Mouse (Mus musculus) intestine, embryonic 16.5 days (tissue): ENCODE results near the gene Ccnk. TPM values are rescaled to one million over a fixed set of nuclear protein-coding genes. Genes with fewer than 3 reads are reported as not detected.

Source experiments
- ATAC-seq: fragments of 200-750 bp; cut with Nextera tagmentation; 2 replicates; pipeline ENCODE4 v1.8.0; 2017; ENCODE audit warnings: moderate TSS enrichment, moderate library complexity
- H3K27ac ChIP-seq: fragments of 300-500 bp; sonication (generic); 2 replicates; pipeline ENCODE4 v1.5.1; 2014; ENCODE audit warnings: mild to moderate bottlenecking, low read length
- H3K27me3 ChIP-seq: fragments of 300-500 bp; sonication (generic); replicated peaks from 2 replicates; pipeline ENCODE4 v1.6.1; 2014; ENCODE audit warnings: low read length, control low read depth, mixed read lengths; ENCODE audit not compliant: control insufficient read depth, insufficient read depth
- H3K36me3 ChIP-seq: fragments of 300-500 bp; sonication (generic); 2 replicates; pipeline ENCODE4 v1.6.1; 2014; ENCODE audit warnings: low read length, control low read depth; ENCODE audit not compliant: control insufficient read depth, insufficient read depth
- H3K4me1 ChIP-seq: fragments of 300-500 bp; sonication (generic); 2 replicates; pipeline ENCODE4 v1.6.1; 2014; ENCODE audit warnings: low read length, control low read depth, mixed read lengths; ENCODE audit not compliant: control insufficient read depth, insufficient read depth
- H3K4me2 ChIP-seq: fragments of 300-500 bp; sonication (generic); 2 replicates; pipeline ENCODE4 v1.6.1; 2014; ENCODE audit warnings: low read depth, low read length, control low read depth
- H3K4me3 ChIP-seq: fragments of 300-500 bp; sonication (generic); 2 replicates; pipeline ENCODE4 v1.5.1; 2014; ENCODE audit warnings: mild to moderate bottlenecking, low read length
- H3K9ac ChIP-seq: fragments of 300-500 bp; sonication (generic); 2 replicates; pipeline ENCODE4 v1.6.1; 2014; ENCODE audit warnings: low read depth, low read length
- H3K9me3 ChIP-seq: fragments of 300-500 bp; sonication (generic); 2 replicates; pipeline ENCODE4 v1.6.1; 2016; ENCODE audit warnings: low read length, control low read depth; ENCODE audit not compliant: control insufficient read depth
- WGBS: fragments of 180-500 bp; shearing (Covaris S2); extraction: QIAGEN DNeasy Blood & Tissue Kit; methylation state at CpG from one replicate; pipeline ENCODE4 v1.1.7; 2014; 5-methylcytosine and 5-hydroxymethylcytosine counted together
- polyA plus RNA-seq: library from polyadenylated mRNA; unstranded; fragments of >200 nt; fragmentation: Nextera tagmentation; extraction: Ambion mirVana; gene quantifications from 2 replicates; pipeline ENCODE4 v1.2.1, GENCODE M21; 2015

Gene Ccnk
- polyA plus RNA-seq, 1 experiment from 2014 or later = 1.9 TPM

DNA sequence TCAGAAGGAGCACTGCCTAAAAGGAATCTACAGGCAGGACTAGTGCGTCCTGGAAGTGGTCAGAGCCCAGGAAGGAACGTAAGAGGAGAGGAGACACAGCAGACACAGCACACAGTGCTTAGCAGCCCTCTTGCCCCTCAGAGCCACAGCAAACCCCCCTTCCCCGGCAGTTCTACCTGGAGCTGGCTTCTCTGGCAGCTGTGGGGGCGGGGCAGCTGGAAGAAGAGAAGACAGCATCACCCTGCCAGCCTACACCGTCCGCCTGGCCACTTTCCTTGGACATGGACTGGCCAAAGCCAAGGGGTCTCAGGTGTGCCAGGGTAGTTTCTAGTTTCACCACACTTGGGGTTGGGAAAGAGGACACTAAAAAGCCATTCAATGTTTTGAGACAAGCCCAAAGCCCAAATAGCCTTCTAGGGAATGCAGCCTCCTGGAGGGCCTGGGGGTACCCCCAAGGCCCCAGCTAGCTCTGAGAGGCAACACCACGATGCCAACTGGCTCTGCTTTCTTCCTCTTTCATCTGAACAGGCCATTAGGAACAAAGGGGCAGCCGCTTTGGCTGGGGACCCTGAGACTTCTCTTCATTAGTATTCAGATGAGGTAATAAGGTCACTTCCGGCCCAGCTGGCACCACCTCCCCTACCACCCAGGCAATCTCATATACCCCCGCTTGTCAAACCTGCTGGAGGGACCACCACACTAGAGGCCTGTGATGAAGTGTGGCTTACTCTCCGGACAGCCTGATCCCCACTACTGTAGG, 37.4 kb downstream of the Ccnk start:
- ATAC-seq = no peak
- Histone ChIP-seq H3K9ac (0 out of 2 replicates have a peak overlapping the region, but pooled peaks have one; percentile 10), H3K4me1 (peaks cover 46% of the 10 kb centered on the region), H3K9me3 (no peaks in the 10 kb centered on the region), H3K4me3 (no peak overlapping the region), H3K27ac (no peak overlapping the region), H3K4me2 (no peak overlapping the region), H3K36me3 (no peaks in the 10 kb centered on the region), H3K27me3 (no peaks in the 10 kb centered on the region)
- WGBS = 83% methylated on average over 11 of the region's 11 CpGs

DNA sequence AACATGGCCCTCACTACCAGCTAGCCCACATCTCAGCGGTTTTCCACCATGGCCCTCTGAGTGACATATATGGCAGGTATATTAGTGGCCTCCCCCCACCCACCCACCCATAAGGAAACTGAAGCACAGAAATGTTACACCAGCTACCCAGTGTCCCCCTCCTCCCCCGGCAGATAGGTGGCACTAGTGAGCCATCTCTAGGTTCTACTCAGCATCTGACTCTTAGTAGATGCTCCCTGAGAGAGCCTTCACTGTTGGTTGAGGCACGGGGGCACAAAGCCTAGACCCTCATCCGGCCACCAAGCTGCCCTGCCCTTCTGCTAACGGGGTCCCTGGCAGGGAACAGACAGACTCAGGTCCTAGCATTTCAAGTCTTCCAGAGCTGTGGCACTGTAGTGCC, 38.2 kb downstream of the Ccnk start:
- Histone ChIP-seq H3K4me3 (no peak overlapping the region), H3K36me3 (no peaks in the 10 kb centered on the region), H3K9me3 (no peaks in the 10 kb centered on the region), H3K27ac (no peak overlapping the region), H3K9ac (no peak overlapping the region), H3K4me1 (peaks cover 39% of the 10 kb centered on the region), H3K27me3 (no peaks in the 10 kb centered on the region), H3K4me2 (no peak overlapping the region)
- WGBS = 72% methylated on average over 5 of the region's 5 CpGs
- ATAC-seq = no peak

DNA sequence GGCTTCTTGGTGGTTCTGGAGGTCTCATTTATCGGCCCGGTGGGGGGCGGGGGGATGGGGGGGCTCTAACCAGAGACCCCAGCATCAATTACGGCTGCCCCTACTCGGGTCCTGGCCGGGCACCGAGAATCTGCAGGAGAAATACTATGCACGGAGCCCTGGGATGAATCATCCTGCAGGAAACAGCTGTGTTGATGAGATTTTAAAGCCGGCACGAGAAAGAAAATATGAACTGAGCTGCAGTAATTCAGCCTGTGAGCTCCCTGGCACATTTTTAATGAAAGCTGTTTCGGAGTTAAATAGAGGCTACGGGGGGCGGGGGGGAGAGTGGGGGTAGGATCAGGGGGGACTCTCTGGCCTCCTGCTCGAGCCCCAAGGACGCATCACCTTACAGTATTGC, 39.8 kb downstream of the Ccnk start:
- H3K4me1 ChIP-seq = peaks cover 38% of the 10 kb centered on the region
- 46% methylated on average over 15 of the region's 15 CpGs for WGBS
- H3K36me3 ChIP-seq = no peaks in the 10 kb centered on the region
- no peak overlapping the region for H3K4me2 ChIP-seq
- peak overlapping the region; percentile 44 for H3K27ac ChIP-seq
- H3K9me3 ChIP-seq = no peaks in the 10 kb centered on the region
- peak overlapping the region; percentile 57 for H3K9ac ChIP-seq
- H3K27me3 ChIP-seq = no peaks in the 10 kb centered on the region
- no peak for ATAC-seq
- H3K4me3 ChIP-seq = no peak overlapping the region

DNA sequence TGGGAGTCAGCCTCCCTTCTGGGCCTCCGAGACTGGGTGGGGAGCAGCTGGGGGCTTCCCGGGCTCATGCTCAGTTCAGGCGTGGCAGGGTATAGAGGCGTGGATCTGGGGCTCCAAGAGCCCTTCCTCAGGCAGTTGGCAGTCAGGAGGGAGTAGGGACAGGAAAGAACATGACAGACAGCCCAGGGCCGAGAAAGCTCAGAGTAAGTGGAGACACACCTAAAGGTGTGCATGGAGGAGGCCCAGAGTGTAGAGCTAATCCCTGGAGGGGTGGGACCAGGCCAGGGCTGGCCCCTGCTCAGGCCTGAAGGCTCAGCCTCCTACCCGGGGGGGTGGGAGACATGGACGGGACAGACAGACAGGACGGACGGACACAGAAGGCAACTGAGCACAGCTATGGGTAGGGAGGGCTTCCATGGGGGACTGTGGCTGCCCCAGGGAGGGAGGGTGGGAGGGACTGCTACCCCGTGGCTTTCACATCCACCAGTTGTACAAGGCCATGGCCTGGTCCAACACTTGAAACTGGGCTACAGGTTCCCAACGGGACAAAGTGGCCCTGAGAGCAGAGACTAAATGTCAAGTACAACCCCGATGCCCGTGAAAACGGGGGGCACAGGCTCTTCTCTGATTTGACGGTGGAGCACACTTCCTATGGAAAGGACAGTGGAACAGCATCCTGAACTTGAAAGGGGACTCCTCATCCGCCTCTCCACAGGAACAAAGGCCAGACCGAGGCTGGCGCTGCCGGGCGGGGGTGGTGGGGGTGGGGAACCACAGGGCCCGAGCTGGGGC, 40.6 kb downstream of the Ccnk start:
- 0 out of 2 replicates have a peak, but pooled peaks have one; percentile 9 for ATAC-seq
- 69% methylated on average over 21 of the region's 21 CpGs for WGBS
- H3K27me3 ChIP-seq = no peaks in the 10 kb centered on the region
- peak overlapping the region; percentile 57 for H3K9ac ChIP-seq
- H3K4me2 ChIP-seq = no peak overlapping the region
- H3K27ac ChIP-seq = peak overlapping the region; percentile 44
- H3K4me3 ChIP-seq = no peak overlapping the region
- no peaks in the 10 kb centered on the region for H3K36me3 ChIP-seq
- no peaks in the 10 kb centered on the region for H3K9me3 ChIP-seq
- peaks cover 38% of the 10 kb centered on the region for H3K4me1 ChIP-seq

DNA sequence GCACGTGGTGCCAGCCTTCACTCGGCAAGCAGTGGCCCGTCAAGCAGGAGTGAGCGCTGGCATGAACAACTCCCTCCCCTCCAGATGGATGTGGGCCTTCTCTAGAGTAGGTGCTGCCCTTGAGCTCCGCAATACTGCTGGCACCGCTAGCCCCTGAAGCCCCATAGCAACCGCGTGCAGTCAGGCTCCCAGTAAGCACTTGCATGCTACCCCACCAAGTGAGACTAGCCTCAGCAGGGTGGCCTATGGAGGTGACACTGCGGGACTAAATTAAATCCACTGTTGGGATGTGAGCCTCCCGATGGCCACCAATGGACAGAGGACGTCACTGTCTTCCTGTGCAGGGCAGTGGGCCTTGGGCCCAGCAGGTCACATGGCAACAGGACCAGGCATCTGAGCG, 41.2 kb downstream of the Ccnk start:
- Histone ChIP-seq H3K4me3 (no peak overlapping the region), H3K4me1 (peaks cover 38% of the 10 kb centered on the region), H3K27ac (no peak overlapping the region), H3K4me2 (no peak overlapping the region), H3K36me3 (no peaks in the 10 kb centered on the region), H3K9ac (no peak overlapping the region), H3K9me3 (no peaks in the 10 kb centered on the region), H3K27me3 (no peaks in the 10 kb centered on the region)
- ATAC-seq = no peak
- WGBS = 79% methylated on average over 12 of the region's 12 CpGs

DNA sequence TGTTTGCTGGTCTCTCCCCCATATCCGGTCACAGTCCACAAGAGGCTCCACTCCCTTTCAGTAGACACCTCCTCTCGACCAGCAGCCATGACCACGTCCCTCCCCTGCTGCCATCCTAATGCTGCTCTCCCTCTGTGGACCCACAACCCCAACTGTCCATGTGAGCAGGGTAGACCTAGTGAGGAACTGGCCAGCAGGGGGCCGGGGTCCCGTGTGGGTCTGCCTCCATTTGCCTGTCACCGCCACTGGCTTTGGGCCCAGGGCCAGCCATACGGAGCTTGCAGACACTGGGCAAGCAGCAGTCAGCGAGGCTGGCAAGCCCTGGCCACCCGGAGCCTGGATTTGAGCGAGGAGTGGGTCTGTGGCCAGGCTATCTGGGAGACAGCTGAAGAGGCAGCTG, 41.8 kb downstream of the Ccnk start:
- Histone ChIP-seq H3K9ac (peak overlapping the region; percentile 21; the same call in 1 of the 2 replicates), H3K27ac (no peak overlapping the region), H3K9me3 (no peaks in the 10 kb centered on the region), H3K27me3 (no peaks in the 10 kb centered on the region), H3K4me2 (no peak overlapping the region), H3K4me1 (peaks cover 43% of the 10 kb centered on the region), H3K36me3 (no peaks in the 10 kb centered on the region), H3K4me3 (no peak overlapping the region)
- no peak for ATAC-seq
- 66% methylated on average over 10 of the region's 10 CpGs for WGBS

DNA sequence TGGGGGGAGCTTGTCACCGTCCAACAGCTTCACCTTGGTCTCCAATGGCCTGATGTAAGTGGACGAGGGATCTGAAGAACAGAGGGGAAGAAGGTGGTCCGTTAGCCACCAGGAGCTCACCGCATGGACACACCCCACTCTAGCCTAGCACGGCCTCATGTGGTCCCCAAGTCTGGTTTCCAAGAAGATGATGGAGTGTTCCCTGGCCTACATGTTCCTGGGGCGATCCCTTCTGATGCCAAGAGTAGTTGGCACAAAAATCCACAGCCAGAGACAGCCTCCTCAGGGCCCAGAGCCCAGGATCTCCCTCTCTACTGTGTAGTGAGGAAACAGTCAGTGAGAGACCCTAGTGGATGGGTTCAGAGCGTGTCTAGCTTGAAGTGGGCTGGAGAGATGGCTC, 42.3 kb downstream of the Ccnk start:
- peaks cover 43% of the 10 kb centered on the region for H3K4me1 ChIP-seq
- no peak overlapping the region for H3K9ac ChIP-seq
- H3K36me3 ChIP-seq = no peaks in the 10 kb centered on the region
- H3K4me3 ChIP-seq = no peak overlapping the region
- H3K27ac ChIP-seq = no peak overlapping the region
- no peaks in the 10 kb centered on the region for H3K27me3 ChIP-seq
- WGBS = 86% methylated on average over 7 of the region's 7 CpGs
- H3K9me3 ChIP-seq = no peaks in the 10 kb centered on the region
- ATAC-seq = no peak
- H3K4me2 ChIP-seq = no peak overlapping the region

DNA sequence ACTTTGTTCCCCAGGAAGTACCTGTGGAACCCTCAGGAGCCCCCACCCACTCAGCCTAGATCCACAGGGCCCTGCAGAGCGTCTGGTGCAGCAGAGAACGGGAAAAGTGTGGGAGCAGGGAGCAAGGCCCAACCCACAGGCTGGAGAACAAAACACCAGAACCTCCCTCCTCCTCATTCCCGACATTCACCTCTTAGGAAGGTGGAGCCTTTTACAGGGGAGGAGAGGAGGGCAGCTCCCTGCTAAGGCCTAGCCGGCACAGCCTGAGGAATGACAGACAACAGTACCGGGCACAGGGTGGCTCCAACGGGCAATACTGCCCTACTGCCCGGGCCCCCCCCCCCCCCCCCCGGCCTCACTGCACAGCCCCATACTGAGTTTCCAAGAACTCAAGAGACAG, 44.0 kb downstream of the Ccnk start:
- peaks cover 46% of the 10 kb centered on the region for H3K4me1 ChIP-seq
- H3K27ac ChIP-seq = no peak overlapping the region
- H3K4me3 ChIP-seq = no peak overlapping the region
- H3K9me3 ChIP-seq = no peaks in the 10 kb centered on the region
- no peak overlapping the region for H3K4me2 ChIP-seq
- no peak overlapping the region for H3K9ac ChIP-seq
- no peaks in the 10 kb centered on the region for H3K36me3 ChIP-seq
- 48% methylated on average over 5 of the region's 8 CpGs for WGBS
- ATAC-seq = no peak
- no peaks in the 10 kb centered on the region for H3K27me3 ChIP-seq

DNA sequence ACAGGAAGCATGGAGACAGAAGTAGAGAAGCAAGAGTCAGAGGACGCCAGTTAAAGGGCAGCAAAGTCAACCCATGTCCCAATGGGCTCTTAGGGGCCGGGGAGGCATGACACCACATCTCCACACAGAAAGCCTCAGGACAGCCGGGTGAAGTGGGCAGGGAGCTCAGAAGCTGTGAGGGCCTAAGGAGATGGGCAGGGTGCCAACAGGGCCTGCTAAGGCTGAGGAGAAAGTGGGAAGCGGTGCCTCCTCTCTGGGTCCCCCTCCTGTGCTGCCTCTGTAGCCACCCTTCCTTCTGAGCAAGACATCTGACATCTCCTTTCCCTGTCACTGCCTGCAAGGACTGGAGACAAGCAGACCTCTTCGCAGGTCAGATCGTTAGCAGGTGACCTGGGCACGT, 46.4 kb downstream of the Ccnk start:
- Histone ChIP-seq H3K9ac (peak overlapping the region; percentile 11; the same call in 1 of the 2 replicates), H3K9me3 (no peaks in the 10 kb centered on the region), H3K4me3 (no peak overlapping the region), H3K4me2 (no peak overlapping the region), H3K36me3 (no peaks in the 10 kb centered on the region), H3K27ac (no peak overlapping the region), H3K4me1 (peaks cover 29% of the 10 kb centered on the region), H3K27me3 (no peaks in the 10 kb centered on the region)
- ATAC-seq = no peak
- WGBS = 70% methylated on average over 7 of the region's 7 CpGs
